Mouse (Mus musculus) heart, postnatal 0 days (tissue): Measurements from ENCODE around the gene Trcg1. TPM values are rescaled to one million over a fixed set of nuclear protein-coding genes. Genes with fewer than 3 reads are reported as not detected.

ENCODE experiments used
- ATAC-seq: fragments of 200-750 bp; cut with Nextera tagmentation; 2 replicates; pipeline ENCODE4 v1.8.0; 2017; ENCODE audit warnings: low read depth, moderate number of reproducible peaks, moderate library complexity; ENCODE audit not compliant: insufficient read depth
- DNase-seq: peaks from one replicate; pipeline ENCODE4 v3.0.0-alpha.2; 2016; ENCODE audit warnings: low spot score
- H3K27ac ChIP-seq: fragments of 300-500 bp; sonication (generic); 2 replicates; pipeline ENCODE4 v1.5.1; 2014; ENCODE audit warnings: low read depth, mild to moderate bottlenecking
- H3K27me3 ChIP-seq: fragments of 300-500 bp; sonication (generic); 2 replicates; pipeline ENCODE4 v1.6.1; 2014; ENCODE audit warnings: low read length, mixed read lengths; ENCODE audit not compliant: control insufficient read depth, insufficient read depth
- H3K36me3 ChIP-seq: fragments of 300-500 bp; sonication (generic); replicated peaks from 2 replicates; pipeline ENCODE4 v1.6.1; 2014; ENCODE audit warnings: low read length, mixed read lengths; ENCODE audit not compliant: control insufficient read depth, insufficient read depth
- H3K4me1 ChIP-seq: fragments of 300-500 bp; sonication (generic); 2 replicates; pipeline ENCODE4 v1.6.1; 2014; ENCODE audit warnings: antibody characterized with exemption; ENCODE audit not compliant: control insufficient read depth, insufficient read depth
- H3K4me2 ChIP-seq: fragments of 300-500 bp; sonication (generic); 2 replicates; pipeline ENCODE4 v1.6.1; 2014; ENCODE audit warnings: low read depth, mild to moderate bottlenecking, low read length, moderate library complexity
- H3K4me3 ChIP-seq: fragments of 300-500 bp; sonication (generic); 2 replicates; pipeline ENCODE4 v1.5.1; 2014; ENCODE audit warnings: low read depth, low read length
- H3K9ac ChIP-seq: fragments of 300-500 bp; sonication (generic); replicated peaks from 2 replicates; pipeline ENCODE4 v1.6.1; 2014; ENCODE audit warnings: low read depth, low read length, mixed read lengths
- H3K9me3 ChIP-seq: fragments of 300-500 bp; sonication (generic); replicated peaks from 2 replicates; pipeline ENCODE4 v1.6.1; 2016; ENCODE audit warnings: low read length; ENCODE audit not compliant: control insufficient read depth
- CTCF ChIP-seq: IDR thresholded peaks from 2 replicates; pipeline ENCODE4 v1.5.1; 2016; ENCODE audit warnings: antibody characterized with exemption, control low read depth, low read depth
- EP300 ChIP-seq: IDR thresholded peaks from 2 replicates; pipeline ENCODE4 v1.6.1; 2016; ENCODE audit warnings: antibody characterized with exemption, low read depth
- WGBS: fragments of 180-500 bp; shearing (Covaris S2); extraction: QIAGEN DNeasy Blood & Tissue Kit; methylation state at CpG from one replicate; pipeline ENCODE4 v1.1.7; 2014; 5-methylcytosine and 5-hydroxymethylcytosine counted together
- polyA plus RNA-seq: library from polyadenylated mRNA; unstranded; fragments of >200 nt; fragmentation: Nextera tagmentation; extraction: Ambion mirVana; gene quantifications from 2 replicates; pipeline ENCODE4 v1.2.1, GENCODE M21; 2015
- total RNA-seq: library from RNA; depleted of rRNA; stranded (reverse); fragments of >200 nt; gene quantifications from 2 replicates; pipeline ENCODE4 v1.2.3, GENCODE M21; 2014; ENCODE audit warnings: low replicate concordance; rRNA removed

The Trcg1 gene
- total and polyA plus RNA-seq, 2 experiments from 2014 or later: not detected

DNA sequence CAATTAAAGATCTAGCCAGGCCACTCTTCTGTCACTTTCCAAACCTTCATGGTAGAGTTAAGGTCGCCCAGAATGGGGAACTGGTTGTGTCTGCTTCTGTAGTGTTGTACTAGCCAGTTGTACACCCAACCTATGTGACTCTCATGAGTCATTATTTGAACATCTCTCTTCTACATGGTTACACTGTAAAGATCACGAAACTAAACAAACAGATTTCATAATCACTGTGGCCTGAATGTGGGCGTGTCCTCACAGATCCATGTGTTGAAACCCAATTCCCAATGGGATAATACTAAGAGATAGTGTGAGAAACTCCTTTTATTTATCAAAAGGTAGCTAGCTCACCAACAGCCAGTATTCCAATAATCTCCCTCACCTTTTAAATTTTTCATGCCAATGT lies 59.3 kb downstream of the Trcg1 start:
- DNase-seq (no peak), ATAC-seq (no peak)
- Histone ChIP-seq H3K4me2 (no peak overlapping the region), H3K27ac (no peak overlapping the region), H3K4me3 (no peak overlapping the region), H3K4me1 (no peaks in the 10 kb centered on the region), H3K9ac (no peak overlapping the region), H3K9me3 (peaks cover 5% of the 10 kb centered on the region; the same call in 1 of the 2 replicates), H3K27me3 (no peaks in the 10 kb centered on the region), H3K36me3 (no peaks in the 10 kb centered on the region)
- WGBS: 58% methylated on average over 3 of the region's 3 CpGs
- TF ChIP-seq EP300: no peak
- TF ChIP-seq CTCF: no peak

DNA sequence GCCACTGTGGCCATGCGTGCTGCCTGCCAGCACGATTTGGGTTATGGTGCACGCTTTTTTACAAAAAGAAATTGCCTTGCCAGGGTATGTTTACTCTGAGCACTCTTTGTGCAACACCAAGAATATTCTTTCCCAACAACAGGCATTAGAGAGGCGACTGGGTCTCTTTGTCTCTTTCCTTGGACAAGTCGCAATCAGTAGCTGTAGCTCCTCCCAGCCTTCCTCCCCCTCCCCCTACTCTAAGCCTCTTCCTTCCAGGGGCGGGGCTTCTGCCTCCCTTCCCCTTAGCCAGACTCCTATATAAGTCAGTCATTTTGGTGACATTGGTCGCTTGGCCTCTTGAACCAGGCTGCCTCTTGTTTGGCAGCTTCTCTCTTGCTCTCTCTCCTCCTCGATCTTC lies 59.9 kb downstream of the Trcg1 start:
- Histone ChIP-seq H3K4me2 (no peak overlapping the region), H3K9ac (no peak overlapping the region), H3K27ac (no peak overlapping the region), H3K36me3 (no peaks in the 10 kb centered on the region), H3K4me1 (no peaks in the 10 kb centered on the region), H3K27me3 (no peaks in the 10 kb centered on the region), H3K9me3 (peaks cover 5% of the 10 kb centered on the region; the same call in 1 of the 2 replicates), H3K4me3 (no peak overlapping the region)
- ATAC-seq (no peak), DNase-seq (no peak)
- TF ChIP-seq EP300 (no peak), CTCF (no peak)
- WGBS: 66% methylated on average over 8 of the region's 8 CpGs

DNA sequence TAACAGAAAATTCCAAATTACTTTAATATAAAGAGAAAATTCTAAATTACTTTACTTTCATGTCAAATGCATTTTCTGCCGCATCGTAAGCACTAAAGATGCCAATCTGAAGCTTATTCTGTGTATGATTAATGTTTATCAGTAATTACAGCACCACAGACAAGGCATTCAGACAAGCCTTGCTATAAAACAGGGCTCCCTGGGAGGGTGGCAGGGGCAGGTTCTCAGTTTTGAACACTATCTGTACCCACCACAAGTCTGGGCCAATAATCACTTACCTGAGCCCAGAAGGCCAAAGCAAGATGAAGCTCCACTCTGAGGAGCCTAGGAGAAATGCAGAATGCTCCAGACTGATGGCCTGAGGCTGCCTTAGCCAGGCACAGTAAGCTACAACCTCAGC lies 61.6 kb downstream of the Trcg1 start:
- Histone ChIP-seq H3K9ac (no peak overlapping the region), H3K4me1 (no peaks in the 10 kb centered on the region), H3K4me3 (no peak overlapping the region), H3K9me3 (peaks cover 5% of the 10 kb centered on the region; the same call in 1 of the 2 replicates), H3K27ac (no peak overlapping the region), H3K4me2 (no peak overlapping the region), H3K27me3 (no peaks in the 10 kb centered on the region), H3K36me3 (no peaks in the 10 kb centered on the region)
- no peak for DNase-seq
- WGBS: 89% methylated on average over 2 of the region's 2 CpGs
- no peak for TF ChIP-seq CTCF
- no peak for TF ChIP-seq EP300
- no peak for ATAC-seq

Other genes starting within 250 kb of the Trcg1 start
- 22.2 and 22.6 TPM in 2 replicates for gene Ptpn9, start 241.6 kb upstream of the Trcg1 start, total RNA-seq
- gene Ptpn9, start 241.6 kb upstream of the Trcg1 start, polyA plus RNA-seq: 7.8 and 8.9 TPM in 2 replicates
- 27.9 and 39.6 TPM in 2 replicates for gene Sin3a, start 164.5 kb upstream of the Trcg1 start, total RNA-seq
- gene Sin3a, start 164.5 kb upstream of the Trcg1 start, polyA plus RNA-seq: 9.7 and 12.1 TPM in 2 replicates
- gene Man2c1, start 105.9 kb upstream of the Trcg1 start, total RNA-seq: 106 and 138 TPM in 2 replicates
- 31.8 and 35.6 TPM in 2 replicates for gene Man2c1, start 105.9 kb upstream of the Trcg1 start, polyA plus RNA-seq
- 10.3 and 13.6 TPM in 2 replicates for gene Neil1, start 88.3 kb upstream of the Trcg1 start, total RNA-seq
- gene Neil1, start 88.3 kb upstream of the Trcg1 start, polyA plus RNA-seq: 5.1 and 5.9 TPM in 2 replicates
- 21.1 and 45.2 TPM in 2 replicates for gene Commd4, start 78.2 kb upstream of the Trcg1 start, total RNA-seq
- 69.4 and 71.8 TPM in 2 replicates for gene Commd4, start 78.2 kb upstream of the Trcg1 start, polyA plus RNA-seq
- 11.0 and 16.3 TPM in 2 replicates for gene 1700017B05Rik, start 26.1 kb downstream of the Trcg1 start, total RNA-seq
- 5.6 and 6.2 TPM in 2 replicates for gene 1700017B05Rik, start 26.1 kb downstream of the Trcg1 start, polyA plus RNA-seq
- gene Ppcdc, start 203.6 kb downstream of the Trcg1 start, total RNA-seq: 14.0 and 14.1 TPM in 2 replicates
- gene Ppcdc, start 203.6 kb downstream of the Trcg1 start, polyA plus RNA-seq: 14.1 and 14.3 TPM in 2 replicates
- 16.1 and 19.6 TPM in 2 replicates for gene Scamp5, start 231.5 kb downstream of the Trcg1 start, total RNA-seq
- 7.0 TPM in 2 replicates for gene Scamp5, start 231.5 kb downstream of the Trcg1 start, polyA plus RNA-seq